Mouse (Mus musculus) spleen, postnatal 0 days (tissue): ENCODE results near the gene Vmn2r53. TPM values are rescaled to one million over a fixed set of nuclear protein-coding genes. Genes with fewer than 3 reads are reported as not detected.

Experiments
- polyA plus RNA-seq: library from polyadenylated mRNA; unstranded; fragments of >200 nt; fragmentation: Nextera tagmentation; extraction: Ambion mirVana; gene quantifications from 2 replicates; pipeline ENCODE4 v1.2.1, GENCODE M21; 2015

The Vmn2r53 gene
- not detected in 2 replicates for polyA plus RNA-seq

DNA sequence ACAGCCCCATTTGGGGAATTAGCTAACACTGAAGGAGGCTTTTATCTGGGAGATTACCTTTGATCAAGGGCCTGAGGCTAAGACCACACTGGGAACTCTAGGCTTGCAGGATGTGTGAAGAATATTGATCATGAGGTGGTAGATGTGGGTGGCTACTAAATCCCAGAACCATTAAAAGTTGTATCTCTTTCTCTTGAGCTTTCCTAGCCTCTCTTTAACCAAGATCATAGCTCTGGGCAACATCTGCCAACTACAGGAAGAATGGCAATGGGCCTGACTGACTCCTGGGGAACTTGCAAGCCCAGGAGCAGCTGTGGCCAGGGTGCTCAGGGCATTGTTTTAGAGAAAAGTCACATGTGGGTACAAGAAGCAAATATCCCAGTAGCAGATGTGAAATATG is at the start of gene Vmn2r53:
Vmn2r53 (minus strand) TSS at position 101 of the 400 bp plus-strand sequence.

DNA sequence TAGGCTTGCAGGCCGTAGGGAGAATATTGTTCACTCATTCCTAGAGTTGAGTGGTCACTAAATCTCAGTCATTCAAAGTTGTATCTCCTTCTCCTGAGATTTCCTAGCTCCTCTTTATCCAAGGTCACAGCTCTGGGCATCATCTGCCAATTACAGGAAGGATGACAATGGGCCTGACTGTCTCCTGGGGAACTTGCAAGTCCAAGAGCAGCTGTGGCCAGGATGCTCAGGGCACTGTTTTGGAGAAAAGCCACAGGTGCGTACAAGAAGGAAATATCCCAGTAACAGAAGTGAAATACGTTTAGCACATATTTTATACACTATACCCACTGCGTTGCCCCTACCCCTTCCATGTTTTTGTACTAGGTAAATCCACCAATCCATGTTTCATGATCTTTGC is 31.6 kb upstream of the Vmn2r53 start, which contains the start of gene Vmn2r54:
Vmn2r54 (minus strand) TSS at position 101 of the 400 bp plus-strand sequence.

Other genes with a start within 250 kb of the Vmn2r53 start
- gene Vmn1r84, start 239.5 kb downstream of the Vmn2r53 start, polyA plus RNA-seq, result not detected in 2 replicates
- 0.89 and 1.2 TPM in 2 replicates for gene Zfp551, start 186.0 kb downstream of the Vmn2r53 start, polyA plus RNA-seq
- gene Zfp606, start 130.5 kb downstream of the Vmn2r53 start, polyA plus RNA-seq, result 3.4 and 4.8 TPM in 2 replicates
- not detected in 2 replicates for gene 2900092C05Rik, start 96.3 kb downstream of the Vmn2r53 start, polyA plus RNA-seq
- gene Vmn2r54, start 31.5 kb upstream of the Vmn2r53 start, polyA plus RNA-seq, result not detected in 2 replicates
- not detected in 2 replicates for gene Vmn2r55, start 76.2 kb upstream of the Vmn2r53 start, polyA plus RNA-seq
- not detected in 2 replicates for gene Vmn2r56, start 126.2 kb upstream of the Vmn2r53 start, polyA plus RNA-seq
- 0.49 and 0.86 TPM in 2 replicates for gene Zscan18, start 194.8 kb upstream of the Vmn2r53 start, polyA plus RNA-seq
- gene Zfp329, start 210.1 kb upstream of the Vmn2r53 start, polyA plus RNA-seq, result 5.1 and 5.9 TPM in 2 replicates
- 13.2 and 14.4 TPM in 2 replicates for gene Zfp110, start 226.0 kb upstream of the Vmn2r53 start, polyA plus RNA-seq